Mouse (Mus musculus) adrenal gland, postnatal 4 days (tissue): ENCODE measurements around the gene March1. TPM values are rescaled to one million over a fixed set of nuclear protein-coding genes. Genes with fewer than 3 reads are reported as not detected.
"Not testable (repeated sequence)": the region's sequence is repeated elsewhere in the genome, so short reads cannot be mapped to it uniquely, and the experiment has no call there.

Experiments used
- DNase-seq, 2 experiments: peaks; one replicate each; pipeline ENCODE4 v3.0.0; 2021 to 2022; ENCODE audit warnings: low spot score in 2 of 2, mixed read lengths in 2 of 2
- total RNA-seq, 2 experiments: library from RNA; stranded (reverse); gene quantifications; 2 replicates each; pipeline ENCODE4 v1.2.3; 2021

The March1 gene
- total RNA-seq, 2 experiments from 2014 or later, result 2.0 to 2.6 TPM

GRCm38 (mm10) chr8:66269546-66269945, 651.8 kb downstream of the March1 start:
- no peak for DNase-seq

GRCm38 (mm10) chr8:66270116-66270515, 652.4 kb downstream of the March1 start:
- no peak for DNase-seq

GRCm38 (mm10) chr8:66317824-66318223, 700.1 kb downstream of the March1 start:
- no peak for DNase-seq

GRCm38 (mm10) chr8:66323045-66323807, 705.5 kb downstream of the March1 start:
- DNase-seq, result peak in 1 of 2 experiments; percentile 6

- no peak for DNase-seq
Measured at GRCm38 (mm10) chr8:66326396-66326795, 708.7 kb downstream of the March1 start.

- DNase-seq, result no peak
Measured at GRCm38 (mm10) chr8:66332206-66332605, 714.5 kb downstream of the March1 start.

GRCm38 (mm10) chr8:66334265-66334664, 716.6 kb downstream of the March1 start:
- no peak for DNase-seq

- no peak for DNase-seq
Measured at GRCm38 (mm10) chr8:66339551-66339950, 721.9 kb downstream of the March1 start.

- DNase-seq, result no peak
Measured at GRCm38 (mm10) chr8:66342928-66343327, 725.2 kb downstream of the March1 start.

- DNase-seq, result no peak
Measured at GRCm38 (mm10) chr8:66362882-66363801, 745.4 kb downstream of the March1 start.

- DNase-seq, result no peak
Measured at GRCm38 (mm10) chr8:66383694-66384373, 766.1 kb downstream of the March1 start.

- DNase-seq, result no peak
Measured at GRCm38 (mm10) chr8:66386008-66386407, 768.3 kb downstream of the March1 start.

- DNase-seq, result no peak
Measured at GRCm38 (mm10) chr8:66388693-66389092, 771.0 kb downstream of the March1 start.

- no peak for DNase-seq
Measured at GRCm38 (mm10) chr8:66391554-66391953, 773.9 kb downstream of the March1 start.

GRCm38 (mm10) chr8:66392900-66393299, 775.2 kb downstream of the March1 start:
- no peak for DNase-seq

GRCm38 (mm10) chr8:66394148-66394547, 776.4 kb downstream of the March1 start:
- DNase-seq, result no peak

GRCm38 (mm10) chr8:66397811-66398210, 780.1 kb downstream of the March1 start:
- no peak for DNase-seq

GRCm38 (mm10) chr8:66400050-66400449, 782.4 kb downstream of the March1 start:
- DNase-seq, result no peak

- DNase-seq, result no peak
Measured at GRCm38 (mm10) chr8:66404711-66405414, 787.2 kb downstream of the March1 start.

- not testable (repeated sequence) for DNase-seq
Measured at GRCm38 (mm10) chr8:66405796-66406195, 788.1 kb downstream of the March1 start.
